Mouse (Mus musculus) stomach, embryonic 16.5 days (tissue): ENCODE data around the gene Gla. TPM values are rescaled to one million over a fixed set of nuclear protein-coding genes. Genes with fewer than 3 reads are reported as not detected.
"Not testable (repeated sequence)": the region's sequence is repeated elsewhere in the genome, so short reads cannot be mapped to it uniquely, and the experiment has no call there.

ENCODE experiments used
- ATAC-seq: fragments of 200-750 bp; cut with Nextera tagmentation; 2 replicates; pipeline ENCODE4 v1.8.0; 2017; ENCODE audit warnings: moderate number of reproducible peaks, moderate TSS enrichment; ENCODE audit not compliant: insufficient read depth, low FRiP score
- H3K27ac ChIP-seq: fragments of 300-500 bp; sonication (generic); 2 replicates; pipeline ENCODE4 v1.5.1; 2014; ENCODE audit warnings: low read length
- H3K27me3 ChIP-seq: fragments of 300-500 bp; sonication (generic); 2 replicates; pipeline ENCODE4 v1.6.1; 2014; ENCODE audit warnings: low read length, control low read depth, mixed read lengths; ENCODE audit not compliant: control insufficient read depth, insufficient read depth
- H3K36me3 ChIP-seq: fragments of 300-500 bp; sonication (generic); 2 replicates; pipeline ENCODE4 v1.6.1; 2014; ENCODE audit warnings: low read length; ENCODE audit not compliant: control insufficient read depth, insufficient read depth
- H3K4me1 ChIP-seq: fragments of 300-500 bp; sonication (generic); 2 replicates; pipeline ENCODE4 v1.6.1; 2014; ENCODE audit warnings: low read length, control low read depth, mixed read lengths; ENCODE audit not compliant: control insufficient read depth, insufficient read depth
- H3K4me2 ChIP-seq: fragments of 300-500 bp; sonication (generic); 2 replicates; pipeline ENCODE4 v1.6.1; 2014; ENCODE audit warnings: low read depth, low read length, mixed read lengths
- H3K4me3 ChIP-seq: fragments of 300-500 bp; sonication (generic); replicated peaks from 2 replicates; pipeline ENCODE4 v1.5.1; 2014; ENCODE audit warnings: mild to moderate bottlenecking, low read length
- H3K9ac ChIP-seq: fragments of 300-500 bp; sonication (generic); 2 replicates; pipeline ENCODE4 v1.6.1; 2014; ENCODE audit warnings: low read length
- H3K9me3 ChIP-seq: fragments of 300-500 bp; sonication (generic); replicated peaks from 2 replicates; pipeline ENCODE4 v1.6.1; 2016; ENCODE audit warnings: low read length, control low read depth; ENCODE audit not compliant: control insufficient read depth
- WGBS: fragments of 180-500 bp; shearing (Covaris S2); extraction: QIAGEN DNeasy Blood & Tissue Kit; methylation state at CpG from one replicate; pipeline ENCODE4 v1.1.7; 2014; 5-methylcytosine and 5-hydroxymethylcytosine counted together
- polyA plus RNA-seq: library from polyadenylated mRNA; unstranded; fragments of >200 nt; fragmentation: Nextera tagmentation; extraction: Ambion mirVana; gene quantifications from 2 replicates; pipeline ENCODE4 v1.2.1, GENCODE M21; 2015

Gla gene
- polyA plus RNA-seq, 1 experiment from 2014 or later: 6.5 TPM

- H3K27me3 ChIP-seq: no peaks in the 10 kb centered on the region
- H3K4me3 ChIP-seq: peak within 1 kb of the TSS; percentile 58
- peak within 1 kb of the TSS; percentile 54 for H3K4me2 ChIP-seq
- H3K9ac ChIP-seq: peak within 1 kb of the TSS; percentile 73
- peak; percentile 91 for ATAC-seq
- no peaks in the 10 kb centered on the region for H3K36me3 ChIP-seq
- 12% methylated on average over 36 of the region's 61 CpGs for WGBS
- H3K9me3 ChIP-seq: no peaks in the 10 kb centered on the region
- H3K4me1 ChIP-seq: no peaks in the 10 kb centered on the region
- H3K27ac ChIP-seq: peak within 1 kb of the TSS; percentile 92
Observed at GRCm38 (mm10) chrX:134541145-134541954, 59.6 kb downstream of the Gla start, which contains the start of gene Timm8a1. Gene Timm8a1, minus strand, starts transcription at chrX:134541865.

GRCm38 (mm10) chrX:134540414-134541135 is 60.4 kb downstream of the Gla start:
- no peaks in the 10 kb centered on the region for H3K36me3 ChIP-seq
- H3K27ac ChIP-seq: peak overlapping the region; percentile 92
- no peaks in the 10 kb centered on the region for H3K4me1 ChIP-seq
- H3K4me3 ChIP-seq: peak overlapping the region; percentile 58
- no peaks in the 10 kb centered on the region for H3K27me3 ChIP-seq
- no peak for ATAC-seq
- WGBS: 18% methylated on average over 11 of the region's 12 CpGs
- no peaks in the 10 kb centered on the region for H3K9me3 ChIP-seq
- H3K4me2 ChIP-seq: peak overlapping the region; percentile 54
- peak overlapping the region; percentile 73 for H3K9ac ChIP-seq

- peak overlapping the region; percentile 54; the same call in 1 of the 2 replicates for H3K4me2 ChIP-seq
- not testable (repeated sequence) for H3K4me1 ChIP-seq, ATAC-seq, H3K4me3 ChIP-seq, H3K9ac ChIP-seq, H3K36me3 ChIP-seq, H3K27me3 ChIP-seq, H3K9me3 ChIP-seq, H3K27ac ChIP-seq
- 87% methylated on average over 10 of the region's 10 CpGs for WGBS
Observed at GRCm38 (mm10) chrX:134539795-134540194, 61.1 kb downstream of the Gla start.

Other genes with a start within 250 kb of the Gla start
- gene Drp2, start 196.6 kb downstream of the Gla start, polyA plus RNA-seq: 1.8 and 2.2 TPM in 2 replicates
- gene Taf7l, start 124.6 kb downstream of the Gla start, polyA plus RNA-seq: not detected in 2 replicates
- 84.0 and 87.3 TPM in 2 replicates for gene Timm8a1, start 59.3 kb downstream of the Gla start, polyA plus RNA-seq
- gene Btk, start 17.6 kb downstream of the Gla start, polyA plus RNA-seq: 1.9 and 3.0 TPM in 2 replicates
- 322 and 424 TPM in 2 replicates for gene Rpl36a, start 15.5 kb downstream of the Gla start, polyA plus RNA-seq
- gene Hnrnph2, start 54 bp upstream of the Gla start, polyA plus RNA-seq: 138 and 141 TPM in 2 replicates
- 2.8 and 3.5 TPM in 2 replicates for gene Armcx4, start 85.4 kb upstream of the Gla start, polyA plus RNA-seq
- gene Armcx1, start 116.8 kb upstream of the Gla start, polyA plus RNA-seq: 51.6 TPM in 2 replicates
- gene Armcx6, start 150.3 kb upstream of the Gla start, polyA plus RNA-seq: 20.8 and 23.9 TPM in 2 replicates
- 88.8 and 92.8 TPM in 2 replicates for gene Armcx3, start 155.5 kb upstream of the Gla start, polyA plus RNA-seq
- 59.4 and 60.3 TPM in 2 replicates for gene Armcx2, start 208.1 kb upstream of the Gla start, polyA plus RNA-seq